Mouse (Mus musculus): ENCODE measurements around the gene Tmx2. TPM values are rescaled to one million over a fixed set of nuclear protein-coding genes. Genes with fewer than 3 reads are reported as not detected.

Gene Tmx2
- total and polyA plus RNA-seq, 3 experiments, result 4.0 to 96.2 (median 66.2) TPM

DNA sequence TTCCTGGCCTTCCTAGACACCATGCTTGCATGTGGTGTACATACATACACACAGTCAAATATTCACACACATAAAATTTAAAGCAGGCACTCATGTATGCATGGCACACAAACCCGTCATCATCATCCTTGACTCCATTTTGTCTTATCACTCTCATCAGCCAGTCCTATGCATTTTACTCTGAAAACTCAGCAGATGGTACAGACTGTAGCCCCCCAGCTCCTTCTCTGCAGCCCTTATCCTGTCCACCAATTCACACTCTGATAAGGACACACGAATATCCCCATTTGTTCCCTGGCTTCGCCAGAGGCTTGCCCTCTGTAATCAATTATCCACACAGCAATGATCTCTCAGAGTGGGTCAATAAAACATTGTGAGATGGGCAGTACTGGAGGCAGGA is 42.2 kb upstream of the Tmx2 start:
- no peak for TF ChIP-seq POLR2AphosphoS5 (IDR thresholded peaks at IDR 0.05; ENCODE audit: insufficient replicate concordance, low read depth, low read length)
- no peak for TF ChIP-seq GATA2 (IDR thresholded peaks at IDR 0.05; ENCODE audit: borderline replicate concordance, low read depth, low read length)
- TF ChIP-seq TAL1 (conservative IDR thresholded peaks at IDR 0.05; ENCODE audit: low read depth, low read length), result no peak
- no peak for TF ChIP-seq CTCF (IDR thresholded peaks at IDR 0.05; ENCODE audit: low read depth, low read length)
- TF ChIP-seq GATA1 (IDR thresholded peaks at IDR 0.05; ENCODE audit: borderline replicate concordance, low read length), result no peak
- DNase-seq (ENCODE audit: low spot score) (no peak), ATAC-seq (ENCODE audit: extremely low read depth, insufficient number of reproducible peaks, low FRiP score, poor library complexity, severe bottlenecking) (no peak)
- Histone ChIP-seq H3K27me3 (ENCODE audit: insufficient read depth, low read length) (no peaks in the 10 kb centered on the region), H3K4me3 (ENCODE audit: low read depth, low read length) (no peak overlapping the region), H3K9me3 (replicated peaks) (no peaks in the 10 kb centered on the region), H3K36me3 (replicated peaks) (peaks cover 44% of the 10 kb centered on the region), H3K4me1 (ENCODE audit: insufficient read depth, low read depth, low read length) (peaks cover 52% of the 10 kb centered on the region)

DNA sequence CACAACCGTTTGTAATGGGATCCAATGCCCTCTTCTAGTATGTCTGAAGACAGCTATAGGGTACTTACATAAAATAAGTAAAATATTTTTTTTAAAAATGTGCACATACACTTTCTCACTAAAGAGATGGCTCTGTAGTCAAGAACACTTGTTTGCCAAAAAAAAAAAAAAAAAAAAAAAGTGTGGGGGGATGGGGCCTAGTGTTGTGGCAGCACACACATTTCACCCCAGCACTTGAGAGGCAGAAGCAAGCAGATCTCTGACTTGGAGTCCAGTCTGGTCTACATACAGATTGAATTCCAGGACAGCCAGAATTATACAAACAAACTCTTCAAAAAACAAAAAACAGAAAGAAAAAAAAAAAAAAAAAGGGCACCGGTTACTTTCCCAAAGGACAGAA is 41.8 kb upstream of the Tmx2 start:
- Histone ChIP-seq H3K4me3 (ENCODE audit: low read depth, low read length) (no peak overlapping the region), H3K27me3 (ENCODE audit: insufficient read depth, low read length) (no peaks in the 10 kb centered on the region), H3K9me3 (replicated peaks) (no peaks in the 10 kb centered on the region), H3K36me3 (replicated peaks) (peaks cover 42% of the 10 kb centered on the region), H3K4me1 (ENCODE audit: insufficient read depth, low read depth, low read length) (peaks cover 52% of the 10 kb centered on the region)
- TF ChIP-seq TAL1 (conservative IDR thresholded peaks at IDR 0.05; ENCODE audit: low read depth, low read length) (no peak), GATA1 (IDR thresholded peaks at IDR 0.05; ENCODE audit: borderline replicate concordance, low read length) (no peak), GATA2 (IDR thresholded peaks at IDR 0.05; ENCODE audit: borderline replicate concordance, low read depth, low read length) (no peak), CTCF (IDR thresholded peaks at IDR 0.05; ENCODE audit: low read depth, low read length) (no peak), POLR2AphosphoS5 (IDR thresholded peaks at IDR 0.05; ENCODE audit: insufficient replicate concordance, low read depth, low read length) (no peak)
- no peak for ATAC-seq (ENCODE audit: extremely low read depth, insufficient number of reproducible peaks, low FRiP score, poor library complexity, severe bottlenecking)
- DNase-seq (ENCODE audit: low spot score), result no peak

DNA sequence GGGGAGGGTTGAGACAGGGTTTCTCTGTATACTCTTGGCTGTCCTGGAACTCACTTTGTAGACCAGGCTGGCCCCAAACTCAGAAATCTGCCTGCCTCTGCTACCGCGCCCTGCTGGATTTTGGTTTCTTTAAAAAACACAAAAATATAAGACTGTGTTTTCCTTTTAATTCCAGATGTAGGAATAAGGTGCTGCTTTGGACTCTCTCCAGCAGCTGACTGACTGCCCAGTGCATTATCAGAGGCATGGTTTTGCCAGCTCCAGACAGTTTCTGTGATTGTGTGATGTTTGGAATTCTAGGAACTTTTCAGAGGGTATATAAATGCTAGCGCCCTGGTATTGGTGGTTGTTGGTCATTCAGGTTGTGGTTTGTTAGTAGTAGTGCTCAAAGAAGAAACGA is 38.4 kb upstream of the Tmx2 start:
- ATAC-seq (ENCODE audit: extremely low read depth, insufficient number of reproducible peaks, low FRiP score, poor library complexity, severe bottlenecking) (no peak), DNase-seq (ENCODE audit: low spot score) (no peak)
- Histone ChIP-seq H3K36me3 (replicated peaks) (peaks cover 17% of the 10 kb centered on the region), H3K4me3 (ENCODE audit: low read depth, low read length) (no peak overlapping the region), H3K27me3 (ENCODE audit: insufficient read depth, low read length) (no peaks in the 10 kb centered on the region), H3K9me3 (replicated peaks) (no peaks in the 10 kb centered on the region), H3K4me1 (ENCODE audit: insufficient read depth, low read depth, low read length) (peaks cover 41% of the 10 kb centered on the region)
- no peak for TF ChIP-seq CTCF (IDR thresholded peaks at IDR 0.05; ENCODE audit: low read depth, low read length)

DNA sequence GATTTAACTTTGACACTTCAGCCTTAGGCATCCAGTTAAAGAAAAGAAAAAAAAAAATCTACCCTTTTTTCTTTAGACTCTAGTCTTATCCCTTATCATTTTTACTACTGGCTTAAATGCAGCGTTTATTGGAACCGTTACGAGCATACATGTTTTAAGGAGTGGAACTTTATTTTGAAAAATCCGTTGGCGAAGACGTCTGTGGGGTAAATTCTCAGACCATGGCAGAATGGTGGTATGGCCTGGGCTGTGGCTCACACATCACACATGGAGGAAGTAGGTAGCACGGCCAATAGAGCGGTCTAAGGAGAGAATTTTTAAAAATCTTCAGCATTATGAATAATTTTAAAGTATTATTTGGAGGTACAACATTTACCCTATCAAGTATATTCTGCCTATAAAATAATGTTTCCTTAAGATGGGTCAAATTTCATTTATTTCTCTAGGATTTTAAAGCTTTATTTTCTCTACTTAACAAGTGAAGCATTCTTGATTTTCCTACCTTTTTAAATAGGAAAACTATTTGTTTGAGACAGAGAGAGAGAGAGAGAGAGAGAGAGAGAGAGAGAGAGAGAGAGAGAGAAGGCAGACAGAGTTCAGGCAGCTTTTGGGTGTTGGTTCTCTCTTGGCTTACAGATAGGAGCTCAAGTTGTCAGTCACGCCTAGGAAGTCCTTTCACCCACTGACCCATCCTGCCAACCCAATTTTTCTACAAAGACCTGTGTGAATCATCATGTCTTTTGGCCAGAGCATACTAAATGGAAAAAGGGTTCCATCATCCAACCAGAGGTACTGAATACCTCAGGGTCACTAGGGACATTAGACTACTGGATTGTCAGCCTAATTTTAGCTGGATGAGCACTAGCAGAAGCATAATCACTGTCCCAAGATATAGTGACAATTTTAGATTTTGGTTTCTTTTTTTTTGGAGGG is 37.7 kb upstream of the Tmx2 start:
- no peak for ATAC-seq (ENCODE audit: extremely low read depth, insufficient number of reproducible peaks, low FRiP score, poor library complexity, severe bottlenecking)
- Histone ChIP-seq H3K4me3 (ENCODE audit: low read depth, low read length) (peak overlapping the region; percentile 90; the same call in 1 of the 2 replicates), H3K36me3 (replicated peaks) (peaks cover 16% of the 10 kb centered on the region), H3K27me3 (ENCODE audit: insufficient read depth, low read length) (no peaks in the 10 kb centered on the region), H3K4me1 (ENCODE audit: insufficient read depth, low read depth, low read length) (peaks cover 39% of the 10 kb centered on the region), H3K9me3 (replicated peaks) (no peaks in the 10 kb centered on the region)
- no peak for TF ChIP-seq CTCF (IDR thresholded peaks at IDR 0.05; ENCODE audit: low read depth, low read length)
- no peak for TF ChIP-seq GATA2 (IDR thresholded peaks at IDR 0.05; ENCODE audit: borderline replicate concordance, low read depth, low read length)
- no peak for DNase-seq (ENCODE audit: low spot score)

DNA sequence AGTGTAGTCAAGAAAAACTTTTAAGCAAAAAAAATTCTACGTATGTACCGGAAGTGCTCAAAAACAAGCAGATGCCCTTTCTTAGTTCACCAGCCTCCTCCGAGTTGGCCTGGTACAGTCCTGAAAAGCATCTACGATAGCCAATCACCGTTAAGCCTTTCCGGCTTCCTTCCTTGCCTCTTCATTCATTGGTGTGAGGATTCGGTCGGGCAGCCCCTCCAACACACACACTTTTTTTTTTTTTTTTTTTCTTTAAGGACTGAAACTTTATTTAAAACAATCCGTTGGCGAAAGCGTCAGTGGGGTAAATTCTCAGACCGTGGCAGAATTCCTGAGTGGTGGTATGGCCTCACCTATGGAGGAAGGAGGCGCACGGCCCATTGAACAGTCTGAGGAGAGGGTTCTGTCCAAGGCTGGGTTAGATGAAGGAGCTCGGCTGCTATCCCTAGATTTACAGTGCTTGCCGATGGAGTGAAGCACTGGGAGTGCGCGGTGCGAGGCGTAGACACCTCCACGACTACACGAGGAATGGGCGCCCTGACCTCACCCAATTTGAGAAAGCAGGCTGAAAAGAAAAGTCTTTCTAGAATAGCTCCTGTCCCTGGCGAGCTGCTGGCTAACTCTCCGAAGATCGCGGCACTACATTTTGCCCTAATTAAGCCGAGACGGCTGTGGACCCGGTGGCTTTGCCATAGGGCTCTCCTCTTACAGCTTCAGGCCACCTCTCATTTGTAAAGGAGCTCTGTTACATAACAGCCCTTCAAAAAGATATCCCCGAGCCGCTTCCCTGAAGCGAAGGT is 36.8 kb upstream of the Tmx2 start:
- Histone ChIP-seq H3K9me3 (replicated peaks) (no peaks in the 10 kb centered on the region), H3K36me3 (replicated peaks) (peaks cover 12% of the 10 kb centered on the region), H3K27me3 (ENCODE audit: insufficient read depth, low read length) (no peaks in the 10 kb centered on the region), H3K4me3 (ENCODE audit: low read depth, low read length) (peak overlapping the region; percentile 90), H3K4me1 (ENCODE audit: insufficient read depth, low read depth, low read length) (peaks cover 30% of the 10 kb centered on the region)
- DNase-seq (ENCODE audit: low spot score), result peak; percentile 84
- ATAC-seq (ENCODE audit: extremely low read depth, insufficient number of reproducible peaks, low FRiP score, poor library complexity, severe bottlenecking), result peak; percentile 94
- TF ChIP-seq TAL1 (conservative IDR thresholded peaks at IDR 0.05; ENCODE audit: low read depth, low read length) (no peak), GATA1 (IDR thresholded peaks at IDR 0.05; ENCODE audit: borderline replicate concordance, low read length) (no peak), POLR2AphosphoS5 (IDR thresholded peaks at IDR 0.05; ENCODE audit: insufficient replicate concordance, low read depth, low read length) (no peak), CTCF (IDR thresholded peaks at IDR 0.05; ENCODE audit: low read depth, low read length) (no peak), GATA2 (IDR thresholded peaks at IDR 0.05; ENCODE audit: borderline replicate concordance, low read depth, low read length) (no peak)

DNA sequence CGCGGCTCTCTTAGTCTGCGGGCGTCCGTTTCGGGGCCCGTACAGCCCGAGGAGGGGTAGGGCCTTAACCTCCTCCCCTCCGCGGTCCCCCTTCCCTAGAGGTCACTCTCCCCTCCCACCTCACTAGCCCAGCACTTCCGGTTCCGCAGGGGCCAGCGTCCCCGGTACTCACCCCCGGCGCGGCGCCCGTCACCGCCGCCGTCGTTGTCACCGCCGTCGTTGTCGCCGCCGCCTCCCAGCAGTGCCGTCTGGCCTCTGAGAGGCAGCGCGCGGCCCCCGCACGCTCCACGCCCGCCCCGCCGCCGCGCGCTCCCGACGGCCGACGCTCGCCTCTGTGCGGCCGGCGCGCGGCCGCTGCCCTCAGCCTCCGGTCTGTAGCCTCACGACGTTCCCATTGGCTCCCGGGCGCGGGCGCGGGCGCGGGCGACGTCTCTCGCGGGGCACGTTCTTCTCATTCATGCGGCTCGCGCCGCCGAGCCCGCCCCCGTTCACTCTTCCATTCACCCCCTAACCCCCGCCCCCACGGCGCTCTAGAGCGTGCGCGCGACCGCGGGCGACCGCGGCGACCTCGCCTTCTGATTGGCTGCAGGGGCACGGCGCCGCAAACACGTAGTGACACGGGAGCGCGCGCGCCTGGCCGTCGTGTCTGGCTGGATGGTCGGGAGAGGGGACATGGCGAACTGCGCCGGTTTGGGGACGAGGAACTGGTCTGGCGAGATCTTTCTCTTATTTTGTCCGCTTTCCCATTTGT is 36.0 kb upstream of the Tmx2 start, which contains the start of gene Zdhhc5:
Zdhhc5 (minus strand) TSS at position 370 of the 751 bp plus-strand sequence.
- ATAC-seq (ENCODE audit: extremely low read depth, insufficient number of reproducible peaks, low FRiP score, poor library complexity, severe bottlenecking), result peak; percentile 66
- TF ChIP-seq POLR2AphosphoS5 (IDR thresholded peaks at IDR 0.05; ENCODE audit: insufficient replicate concordance, low read depth, low read length), result no peak

More for the DNA sequence above, 36.0 kb upstream of the Tmx2 start, which contains the start of gene Zdhhc5:
- Histone ChIP-seq H3K4me3 (ENCODE audit: low read depth, low read length) (peak within 1 kb of the TSS; percentile 90), H3K36me3 (replicated peaks) (peaks cover 20% of the 10 kb centered on the region), H3K4me1 (ENCODE audit: insufficient read depth, low read depth, low read length) (peaks cover 33% of the 10 kb centered on the region), H3K27me3 (ENCODE audit: insufficient read depth, low read length) (no peaks in the 10 kb centered on the region), H3K9me3 (replicated peaks) (no peaks in the 10 kb centered on the region)
- peak; percentile 96 for DNase-seq (ENCODE audit: low spot score)
